Mouse (Mus musculus) CH12.LX (cell line): ENCODE data around the gene Zfp981. TPM values are rescaled to one million over a fixed set of nuclear protein-coding genes. Genes with fewer than 3 reads are reported as not detected.
"Not testable (repeated sequence)": the region's sequence is repeated elsewhere in the genome, so short reads cannot be mapped to it uniquely, and the experiment has no call there.

Experiments used
- DNase-seq: peaks from one replicate; pipeline ENCODE4 v3.0.0-alpha.2; 2013; ENCODE audit errors: extremely low read depth
- H3K27ac ChIP-seq: 2 replicates; pipeline ENCODE4 v1.5.1; 2012; ENCODE audit warnings: low read depth, mild to moderate bottlenecking, control low read depth, moderate library complexity; ENCODE audit not compliant: insufficient read depth
- H3K27me3 ChIP-seq: replicated peaks from 2 replicates; pipeline ENCODE3; 2012; ENCODE audit warnings: inconsistent platforms
- H3K36me3 ChIP-seq, 2 experiments: replicated peaks in 1 of 2; 2 replicates each; pipeline versions ENCODE3 to v1.6.1; 2012; ENCODE audit warnings: inconsistent platforms in 1 of 2, low read length in 1 of 2, mild to moderate bottlenecking in 1 of 2, mixed read lengths in 1 of 2, moderate library complexity in 1 of 2; ENCODE audit not compliant: control insufficient read depth in 1 of 2, insufficient read depth in 1 of 2
- H3K4me1 ChIP-seq, 2 experiments: 2 replicates each; pipeline ENCODE4 v1.6.1; 2012; ENCODE audit warnings: inconsistent platforms in 1 of 2, moderate library complexity in 1 of 2; ENCODE audit not compliant: insufficient read depth in 2 of 2, control insufficient read depth in 1 of 2
- H3K4me2 ChIP-seq: 2 replicates; pipeline ENCODE4 v1.6.1; 2012; ENCODE audit warnings: low read depth, mild to moderate bottlenecking, control low read depth; ENCODE audit not compliant: poor library complexity, insufficient read depth, severe bottlenecking
- H3K4me3 ChIP-seq, 3 experiments: fragments of 150-350 bp in 1 of 3; sonication (generic) in 1 of 3; replicated peaks in 1 of 3; 2 replicates each; pipeline versions ENCODE3 to v1.5.1; 2011 to 2012; ENCODE audit warnings: low read depth in 2 of 3, low read length in 2 of 3, mild to moderate bottlenecking in 2 of 3, moderate library complexity in 2 of 3, control low read depth in 1 of 3, improper control_type of control experiment in 1 of 3, inconsistent platforms in 1 of 3, mixed read lengths in 1 of 3; ENCODE audit not compliant: poor library complexity in 1 of 3
- H3K79me2 ChIP-seq: replicated peaks from 2 replicates; pipeline ENCODE4 v1.6.1; 2012; ENCODE audit warnings: mild to moderate bottlenecking, moderate library complexity; ENCODE audit not compliant: control insufficient read depth, poor library complexity, insufficient read depth, severe bottlenecking; ENCODE audit errors: extremely low read depth
- H3K9ac ChIP-seq: 2 replicates; pipeline ENCODE4 v1.6.1; 2012; ENCODE audit warnings: low read depth, mild to moderate bottlenecking, control low read depth, moderate library complexity; ENCODE audit not compliant: insufficient read depth
- H3K9me3 ChIP-seq: replicated peaks from 2 replicates; pipeline ENCODE3; 2012; ENCODE audit warnings: low read length, inconsistent platforms, mixed read lengths
- BHLHE40 ChIP-seq: IDR thresholded peaks from 2 replicates; pipeline ENCODE4 v1.6.1; 2011; ENCODE audit warnings: mild to moderate bottlenecking, low read depth, low read length, improper control_type of control experiment
- CHD1 ChIP-seq: IDR thresholded peaks from 2 replicates; pipeline ENCODE4 v1.6.1; 2012; ENCODE audit warnings: low read depth, low read length, improper control_type of control experiment, inconsistent platforms
- ELF1 ChIP-seq: IDR thresholded peaks from 2 replicates; pipeline ENCODE4 v1.6.1; 2014; ENCODE audit warnings: low read depth, mild to moderate bottlenecking, inconsistent platforms, low read length, improper control_type of control experiment
- JUND ChIP-seq: conservative IDR thresholded peaks from 2 replicates; pipeline ENCODE4 v1.6.1; 2011; ENCODE audit warnings: low read depth, low read length, improper control_type of control experiment
- MAZ ChIP-seq: IDR thresholded peaks from 2 replicates; pipeline ENCODE4 v1.6.1; 2012; ENCODE audit warnings: low read depth, mild to moderate bottlenecking, inconsistent platforms, low read length, improper control_type of control experiment, moderate library complexity
- MEF2A ChIP-seq: IDR thresholded peaks from 2 replicates; pipeline ENCODE4 v1.6.1; 2014; ENCODE audit warnings: low read depth, mild to moderate bottlenecking, inconsistent platforms, low read length, improper control_type of control experiment, borderline replicate concordance
- PAX5 ChIP-seq: IDR thresholded peaks from 2 replicates; pipeline ENCODE4 v1.6.1; 2012; ENCODE audit warnings: low read length, inconsistent platforms, mixed read lengths
- SIN3A ChIP-seq: IDR thresholded peaks from 2 replicates; pipeline ENCODE4 v1.6.1; 2012; ENCODE audit warnings: low read length, improper control_type of control experiment, inconsistent platforms
- USF2 ChIP-seq: conservative IDR thresholded peaks from 2 replicates; pipeline ENCODE4 v1.6.1; 2011; ENCODE audit warnings: low read depth, low read length, improper control_type of control experiment
- dilution Hi-C: fragments of 300-500 bp; cut with MboI; formaldehyde crosslinking; loops from 2 replicates; pipeline ENCODE4 v1.14.3; 2020; ENCODE audit warnings: low sequenced_read_pairs; ENCODE audit not compliant: extremely low pct_unique_long_range_greater_than_20kb, extremely low pct_ligation_motif_present
- in situ Hi-C: fragments of 300-500 bp; cut with MboI; formaldehyde crosslinking; loops from 3 replicates; pipeline ENCODE4 v1.14.3; 2019; ENCODE audit warnings: low sequenced_read_pairs, low pct_ligation_motif_present, low pct_unique_long_range_greater_than_20kb, mixed read lengths
- polyA plus RNA-seq: library from polyadenylated mRNA; unstranded; fragments of >175 nt; gene quantifications from 2 replicates; pipeline ENCODE4 v1.2.1, GENCODE M21; 2012; ENCODE audit warnings: low read depth; ENCODE audit not compliant: insufficient read length
- total RNA-seq, 2 experiments: library from RNA; depleted of rRNA; stranded (reverse); fragments of 300-350 nt in 1 of 2; fragments of >200 nt in 1 of 2; gene quantifications; 2 replicates each; pipeline ENCODE4 v1.2.3; 2012 to 2014

Gene Zfp981
- total and polyA plus RNA-seq, 3 experiments, result not detected

DNA sequence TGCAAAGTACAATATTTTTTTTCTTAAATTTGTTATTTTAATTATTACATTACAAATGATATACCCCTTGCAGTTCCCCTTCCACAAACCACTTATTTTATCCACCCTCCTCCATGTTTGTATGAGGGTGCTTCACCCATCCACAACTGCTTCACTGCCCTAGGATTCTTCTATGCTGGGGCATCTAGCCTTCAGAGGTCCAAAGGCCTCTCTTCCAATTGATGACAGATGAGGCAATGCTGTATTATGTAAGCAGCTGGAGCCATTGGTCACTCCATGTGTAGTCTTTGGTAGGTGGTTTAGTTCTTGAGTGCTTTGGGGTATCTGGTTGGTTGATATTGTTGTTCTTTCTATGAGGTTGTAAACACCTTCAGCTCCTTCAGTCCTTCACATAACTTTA lies 34.1 kb downstream of the Zfp981 start:
- DNase-seq, result no peak
- Histone ChIP-seq H3K4me2 (no peak overlapping the region), H3K36me3 (no peaks in the 10 kb centered on the region), H3K27ac (no peak overlapping the region), H3K4me3 (no peak overlapping the region), H3K9ac (no peak overlapping the region), H3K9me3 (peaks cover 37% of the 10 kb centered on the region), H3K79me2 (no peaks in the 10 kb centered on the region), H3K4me1 (no peaks in the 10 kb centered on the region), H3K27me3 (no peaks in the 10 kb centered on the region)
- in situ Hi-C loops (no loop called here), dilution Hi-C loops (no loop called here)
- TF ChIP-seq MAZ (no peak), ELF1 (no peak), SIN3A (no peak), CHD1 (no peak), PAX5 (no peak), USF2 (no peak), BHLHE40 (no peak), MEF2A (no peak), JUND (no peak)

DNA sequence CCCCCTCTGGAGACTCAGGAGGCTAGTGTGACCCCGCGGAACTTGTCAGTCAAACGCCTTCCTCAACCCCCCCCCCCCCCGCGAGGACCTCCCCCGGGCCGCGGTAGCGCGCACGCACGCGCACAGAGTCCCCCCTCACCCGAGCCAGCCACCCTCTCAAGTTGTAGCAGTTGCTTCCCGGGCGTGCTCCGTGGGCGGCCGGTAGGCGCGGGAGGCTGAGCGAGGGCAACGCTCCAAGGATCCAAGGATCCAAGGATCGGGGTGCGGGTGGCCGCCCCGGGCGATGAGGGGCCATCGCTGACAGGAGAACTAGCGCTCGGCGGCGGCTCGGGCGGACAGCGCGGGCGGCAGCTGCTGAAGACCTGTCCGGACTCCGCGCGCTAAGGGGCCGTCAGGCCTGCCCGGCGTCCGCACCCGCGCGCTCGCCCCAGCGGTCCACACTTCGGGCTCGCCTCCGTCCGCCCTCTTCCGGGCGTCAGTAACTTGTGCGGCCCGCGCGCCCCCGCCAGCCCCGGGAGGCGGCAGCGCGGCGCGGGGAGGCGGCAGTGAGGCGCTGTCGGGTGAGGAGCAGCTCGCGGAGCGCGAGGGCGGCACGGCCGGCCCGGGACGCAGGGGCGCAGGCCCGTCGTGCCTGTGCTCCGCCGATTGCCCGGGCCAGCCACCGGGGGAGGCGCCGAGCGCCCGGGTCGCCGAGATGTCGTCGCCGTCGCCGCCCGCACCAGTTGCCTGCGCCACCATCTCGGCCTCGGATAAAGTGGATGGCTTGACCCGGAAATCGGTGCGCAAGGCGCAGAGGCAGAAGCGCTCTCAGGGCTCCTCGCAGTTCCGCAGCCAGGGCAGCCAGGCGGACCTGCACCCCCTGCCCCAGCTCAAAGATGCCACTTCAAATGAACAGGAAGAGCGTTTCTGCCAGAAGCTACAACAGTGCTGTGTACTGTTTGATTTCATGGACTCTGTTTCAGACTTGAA lies 78.4 kb downstream of the Zfp981 start:
- H3K4me2 ChIP-seq, in situ Hi-C loops, H3K4me1 ChIP-seq, H3K27ac ChIP-seq, H3K27me3 ChIP-seq, H3K9me3 ChIP-seq, H3K9ac ChIP-seq, dilution Hi-C loops, H3K79me2 ChIP-seq, H3K4me3 ChIP-seq, DNase-seq, H3K36me3 ChIP-seq: not testable (repeated sequence)

Other genes with a start within 250 kb of the Zfp981 start
- 0.92 and 0.93 TPM in 2 replicates for gene Zfp992, start 53.0 kb upstream of the Zfp981 start, total RNA-seq (2012; rRNA removed)
- 1.4 and 2.0 TPM in 2 replicates for gene Zfp992, start 53.0 kb upstream of the Zfp981 start, total RNA-seq (2014; rRNA removed)
- 2.3 and 3.8 TPM in 2 replicates for gene Zfp992, start 53.0 kb upstream of the Zfp981 start, polyA plus RNA-seq
- 4.0 and 4.4 TPM in 2 replicates for gene Zfp993, start 108.9 kb downstream of the Zfp981 start, total RNA-seq (2012; rRNA removed)
- 8.4 and 12.6 TPM in 2 replicates for gene Zfp993, start 108.9 kb downstream of the Zfp981 start, total RNA-seq (2014; rRNA removed)
- 3.5 and 7.1 TPM in 2 replicates for gene Zfp993, start 108.9 kb downstream of the Zfp981 start, polyA plus RNA-seq